Mouse (Mus musculus) erythroid progenitor cell, adult 5-6 weeks (primary cell): ENCODE results near the gene Zfp629. TPM values are rescaled to one million over a fixed set of nuclear protein-coding genes. Genes with fewer than 3 reads are reported as not detected.
"Not testable (repeated sequence)": the region's sequence is repeated elsewhere in the genome, so short reads cannot be mapped to it uniquely, and the experiment has no call there.

Experiments
- ATAC-seq: replicated peaks from 2 replicates; pipeline ENCODE4 v1.8.0; 2016; ENCODE audit warnings: moderate number of reproducible peaks, mild to moderate bottlenecking, moderate TSS enrichment, inconsistent platforms; ENCODE audit not compliant: poor library complexity, low FRiP score, severe bottlenecking
- total RNA-seq, 2 experiments: library from RNA; stranded (forward) in 1 of 2; stranded (reverse) in 1 of 2; fragments of 150-400 nt in 1 of 2; fragments of 186-747, 209-891 nt in 1 of 2; gene quantifications; 2 replicates each; pipeline versions ENCODE4 v1.2.3 to v1.2.4; 2015 to 2017; ENCODE audit warnings: low replicate concordance in 2 of 2

Zfp629 gene
- total RNA-seq (2015; ENCODE audit: low replicate concordance) (2.2 and 5.4 TPM in 2 replicates), total RNA-seq (2017; ENCODE audit: low replicate concordance) (0.38 and 1.3 TPM in 2 replicates)

DNA sequence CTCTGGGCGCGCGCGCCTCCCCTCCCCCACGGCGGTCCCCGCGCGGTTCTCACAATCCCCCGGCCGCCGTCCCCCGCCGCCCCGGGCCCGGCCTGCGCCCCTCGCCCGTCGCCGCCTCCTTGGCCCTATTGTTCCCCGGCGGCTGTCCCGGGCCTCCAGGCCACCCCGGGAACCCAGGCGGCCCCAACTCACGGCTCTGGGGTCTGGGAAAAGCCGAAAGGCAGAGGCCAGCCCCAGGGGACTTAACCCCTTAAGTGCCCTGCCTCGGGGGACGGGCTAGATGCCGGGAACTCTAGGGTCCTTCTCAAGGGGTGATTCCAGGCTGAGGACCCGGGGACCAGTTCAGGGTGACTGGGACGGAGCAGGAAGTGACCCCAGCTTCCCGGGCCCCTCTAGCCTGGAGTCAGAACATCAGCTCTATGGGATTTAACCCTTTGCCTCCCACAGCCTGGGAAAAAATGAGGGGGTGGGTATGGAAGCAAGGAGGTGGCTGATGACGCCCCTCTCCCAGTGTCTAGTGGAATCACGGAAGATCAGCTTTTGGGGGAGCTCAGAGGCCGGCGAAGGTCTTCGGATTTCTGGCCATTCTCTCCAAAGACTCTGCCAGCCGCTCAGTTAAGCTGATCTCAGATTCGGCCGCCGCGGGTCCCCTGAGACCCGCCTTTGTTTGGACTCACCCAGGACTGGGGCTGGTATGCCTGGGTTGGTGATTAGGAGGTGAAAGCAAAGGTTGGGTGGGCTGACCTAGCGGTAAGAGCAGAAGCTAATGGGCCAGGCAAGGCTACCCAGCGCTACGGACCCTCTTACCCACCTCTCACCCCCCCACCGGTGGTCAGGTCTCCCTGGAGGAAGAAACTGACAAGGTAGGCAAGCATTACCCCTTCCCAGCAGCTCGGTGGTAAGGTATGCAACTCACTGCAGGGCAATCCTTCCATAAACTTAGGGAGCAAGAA lies at the start of gene Zfp629:
Gene Zfp629, minus strand, starts transcription at position 907 of the 953 bp plus-strand sequence.
- no peak for ATAC-seq

DNA sequence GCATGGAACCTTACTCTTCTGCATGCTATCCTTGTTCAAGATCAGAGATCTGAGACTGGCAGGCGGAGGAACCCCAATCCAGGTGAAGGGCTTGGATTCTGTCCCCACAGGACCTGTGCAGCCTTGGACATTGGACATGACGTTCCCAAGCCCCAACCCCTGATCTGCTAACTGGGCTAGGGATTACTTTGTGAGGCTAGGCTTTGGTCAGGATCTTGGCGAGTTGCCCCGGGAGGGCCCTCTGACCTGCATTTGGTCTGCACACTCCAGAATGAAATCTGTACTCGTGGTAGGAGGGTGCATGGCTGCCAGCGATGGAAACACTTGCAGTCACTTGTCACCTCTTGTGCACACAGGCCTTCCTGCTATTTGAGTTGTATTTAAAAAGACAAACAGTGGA lies 47.3 kb upstream of the Zfp629 start:
- no peak for ATAC-seq

DNA sequence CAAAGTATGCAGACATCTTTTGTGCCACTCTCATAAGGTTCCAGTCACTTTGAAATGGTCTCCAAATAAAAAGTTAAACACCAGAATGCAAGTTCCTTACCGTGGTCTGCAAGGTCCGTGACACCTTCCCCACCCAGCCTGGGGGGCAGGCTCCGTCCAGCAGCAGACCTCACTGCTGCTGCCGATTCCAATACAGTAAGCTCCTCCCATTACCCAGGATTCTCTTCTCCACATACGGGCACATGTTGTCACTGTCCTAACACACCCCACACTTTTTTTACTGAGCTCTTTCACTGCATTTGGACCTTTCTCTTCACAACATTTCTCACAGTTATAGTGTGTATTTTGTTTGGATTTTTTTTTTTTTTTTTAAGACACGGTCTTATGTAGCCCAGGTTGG lies 46.2 kb upstream of the Zfp629 start:
- ATAC-seq = no peak

DNA sequence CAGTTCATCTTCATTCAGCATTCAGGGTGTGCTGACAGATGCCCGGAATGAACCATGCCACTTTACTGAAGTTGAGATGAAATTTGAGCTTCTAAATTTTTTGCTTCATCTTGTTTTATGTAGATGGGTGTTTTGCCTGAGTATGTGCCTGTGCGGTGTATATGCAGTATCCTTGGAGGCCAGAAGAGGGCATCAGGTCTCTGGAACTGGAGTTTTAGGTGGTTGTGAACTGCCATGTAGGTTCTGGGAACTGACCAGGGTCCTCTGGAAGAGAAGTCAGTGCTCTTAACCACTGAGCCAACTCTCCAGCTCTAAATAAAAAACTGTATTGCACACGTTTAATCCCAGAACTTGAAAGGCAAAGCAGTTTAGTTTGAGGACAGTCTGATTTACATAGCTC lies 45.3 kb upstream of the Zfp629 start:
- no peak for ATAC-seq

DNA sequence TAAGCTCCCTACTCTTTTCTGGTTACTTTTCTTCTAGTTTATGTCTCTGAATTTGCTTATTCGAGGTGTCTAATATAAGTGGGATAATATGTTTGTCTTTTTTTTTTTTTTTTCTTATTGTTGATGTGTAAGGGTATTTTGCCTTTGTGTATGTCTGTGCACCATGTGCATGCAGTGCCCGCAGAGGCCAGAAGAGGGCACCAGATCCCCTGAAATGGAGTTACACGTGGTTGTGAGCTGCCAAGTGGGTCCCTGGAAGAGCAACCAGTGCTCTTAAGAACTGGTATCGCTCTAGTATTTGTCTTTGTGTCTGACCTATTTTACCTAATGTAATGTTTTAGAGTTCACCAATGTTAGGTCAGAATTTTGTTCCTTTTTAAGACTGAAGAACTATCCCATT lies 41.3 kb upstream of the Zfp629 start:
- peak; percentile 60; the same call in 1 of the 2 replicates for ATAC-seq

DNA sequence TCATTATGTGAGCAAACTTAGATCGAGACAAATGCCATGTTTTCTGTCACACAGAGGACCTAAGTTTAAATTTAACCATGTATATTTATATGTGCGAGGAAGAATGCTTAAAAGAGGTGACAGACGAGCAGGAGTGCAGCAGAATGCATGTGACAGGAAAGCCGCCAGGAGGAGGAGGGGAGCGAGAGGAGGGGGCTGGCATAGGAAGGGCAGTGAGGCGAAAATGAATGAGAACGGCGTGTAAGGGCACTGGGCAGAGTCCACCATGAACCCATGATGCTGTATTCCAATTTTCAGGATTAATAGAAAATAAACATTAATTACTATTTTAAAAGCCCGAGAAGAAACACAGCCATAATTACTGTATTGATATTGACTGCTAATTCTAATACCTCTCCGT lies 38.7 kb upstream of the Zfp629 start:
- no peak for ATAC-seq

DNA sequence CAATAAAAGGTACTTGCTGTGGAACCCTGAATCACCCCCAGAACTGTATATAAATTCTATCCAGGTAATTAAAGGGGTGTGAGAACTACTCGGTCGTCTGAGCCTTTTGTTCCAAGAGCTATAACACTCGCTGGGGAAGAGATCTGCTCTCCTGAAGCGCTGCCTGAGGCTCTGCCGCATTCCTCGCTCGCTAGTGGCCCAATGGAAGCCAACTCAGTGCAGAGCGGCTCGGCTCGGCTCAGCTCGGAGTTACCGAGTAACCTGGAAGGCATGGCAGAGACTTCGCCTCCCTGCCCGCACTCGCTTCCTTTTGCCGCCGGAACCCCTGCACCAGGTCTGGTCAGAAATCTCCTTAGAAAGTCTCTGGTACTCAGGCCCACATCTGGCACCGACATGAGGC lies 36.5 kb upstream of the Zfp629 start:
- no peak for ATAC-seq

DNA sequence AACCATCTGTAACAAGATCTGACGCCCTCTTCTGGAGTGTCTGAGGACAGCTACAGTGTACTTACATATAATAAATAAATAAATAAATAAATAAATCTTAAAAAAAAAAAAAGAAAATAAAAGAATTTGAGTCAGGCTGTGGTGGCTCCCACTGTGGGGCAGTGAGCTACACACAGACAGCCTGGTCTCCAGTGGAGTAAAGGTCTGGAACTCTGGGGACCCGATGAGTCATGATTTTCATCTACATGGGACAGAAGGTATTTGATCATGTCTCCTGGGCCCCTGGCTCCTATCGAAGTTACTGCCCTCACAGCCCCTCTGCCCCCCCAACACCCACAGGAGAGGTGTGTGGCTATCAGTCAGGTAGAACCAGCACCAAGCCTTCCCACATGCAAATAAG lies 36.0 kb upstream of the Zfp629 start:
- no peak for ATAC-seq

DNA sequence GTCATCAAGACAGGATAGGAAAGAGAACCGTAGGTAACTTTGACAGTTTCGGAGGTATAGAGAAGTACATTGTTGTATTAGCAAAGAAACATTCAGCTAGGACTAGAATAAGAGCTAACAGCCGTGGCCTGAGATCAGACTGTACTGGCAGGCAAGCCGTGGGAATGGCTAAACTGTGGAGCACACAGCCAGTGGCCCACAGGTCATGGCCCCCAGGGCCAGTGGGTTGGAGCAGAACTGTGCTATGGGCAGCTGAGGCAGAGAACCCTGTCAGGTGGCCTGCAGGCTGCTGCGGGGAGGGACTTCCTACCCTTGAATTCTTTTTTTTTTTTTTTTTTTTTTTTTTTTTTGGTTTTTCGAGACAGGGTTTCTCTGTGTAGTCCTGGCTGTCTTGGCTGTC lies 33.6 kb upstream of the Zfp629 start:
- ATAC-seq = no peak

DNA sequence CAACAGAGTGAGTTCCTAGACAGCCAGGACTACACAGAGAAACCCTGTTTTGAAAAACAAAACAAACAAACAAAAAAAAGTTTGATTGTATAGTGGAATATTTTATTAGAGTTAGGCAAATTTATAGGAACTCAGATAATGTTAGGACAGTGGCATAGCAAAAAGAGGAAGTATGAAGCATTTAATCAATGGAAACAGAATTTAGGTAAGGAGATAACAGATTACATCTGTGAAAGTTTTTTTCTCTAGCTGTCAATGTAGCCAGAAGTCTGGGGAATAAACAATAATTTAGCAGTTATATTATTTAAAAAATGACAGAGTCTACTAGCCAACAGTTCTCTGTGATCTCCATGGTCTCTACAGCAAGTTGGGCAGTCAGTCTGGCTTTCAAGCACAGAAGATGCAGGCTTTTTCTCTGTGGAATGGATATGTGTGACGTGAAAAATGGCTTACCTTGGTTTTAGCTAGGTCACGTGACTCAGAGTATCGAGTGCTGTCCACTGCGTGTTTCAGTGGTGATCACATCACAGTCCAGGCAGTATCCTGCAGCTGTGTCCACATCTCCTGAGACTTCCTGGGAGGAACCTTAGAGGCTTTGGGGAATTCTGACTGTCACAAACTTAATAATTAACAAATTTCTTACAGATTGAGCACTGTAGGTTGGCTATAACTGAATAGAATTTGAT lies 33.1 kb upstream of the Zfp629 start:
- no peak for ATAC-seq

DNA sequence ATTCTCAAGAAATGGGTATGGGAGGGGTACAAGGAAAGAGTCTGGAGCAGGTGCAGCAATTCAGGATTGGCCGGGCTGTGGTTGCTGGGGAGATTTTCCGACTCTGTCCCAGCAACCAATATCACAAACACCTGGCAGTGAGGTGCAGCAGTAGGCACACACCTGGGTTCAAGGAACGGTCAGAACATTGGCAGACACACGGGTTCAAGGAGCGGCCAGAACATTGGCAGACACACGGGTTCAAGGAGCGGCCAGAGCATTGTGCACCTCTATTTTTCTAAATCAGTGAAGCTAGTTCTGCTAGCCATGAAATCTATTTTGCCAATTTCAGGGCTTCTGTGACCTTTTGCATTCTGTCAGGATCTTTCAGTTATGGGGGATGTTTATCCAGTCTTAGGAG lies 32.0 kb upstream of the Zfp629 start:
- not testable (repeated sequence) for ATAC-seq

DNA sequence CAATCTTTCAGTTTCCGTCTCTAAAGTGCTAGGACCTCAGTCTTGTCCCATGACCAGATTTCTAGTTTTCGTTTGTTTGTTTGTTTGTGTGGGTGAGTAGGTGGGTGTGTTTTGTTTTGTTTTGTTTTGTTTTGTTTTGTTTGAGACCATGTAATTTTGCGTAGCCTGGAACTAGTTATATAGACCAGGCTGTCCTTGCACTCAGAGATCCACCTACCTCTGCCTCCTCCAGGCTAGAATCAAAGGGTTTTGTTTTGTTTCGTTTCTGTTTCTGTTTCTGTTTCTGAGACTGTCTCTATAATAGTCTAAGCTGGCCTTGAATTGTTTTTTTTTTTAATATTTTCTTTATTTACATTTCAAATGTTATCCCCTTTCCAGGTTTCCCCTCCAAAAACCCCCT lies 30.8 kb upstream of the Zfp629 start:
- no peak for ATAC-seq

DNA sequence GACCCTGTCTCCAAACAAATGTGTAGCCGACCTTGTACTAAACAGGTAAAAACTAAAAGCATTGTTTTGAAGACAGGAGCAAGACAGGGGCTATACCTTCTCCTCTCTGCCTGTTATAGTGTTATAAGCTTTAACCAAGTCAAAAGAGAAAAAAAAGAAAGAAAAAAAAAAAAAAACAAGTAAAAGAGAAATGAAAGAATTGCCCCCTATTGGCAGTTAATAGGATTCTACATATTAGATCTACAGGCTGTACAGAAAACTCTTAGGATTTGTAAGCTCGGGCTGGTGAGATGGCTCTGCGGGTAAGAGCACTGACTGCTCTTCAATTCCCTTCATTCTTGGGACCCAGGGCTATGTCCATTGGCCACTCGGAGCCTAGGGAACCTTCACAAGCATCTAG lies 26.7 kb upstream of the Zfp629 start:
- no peak for ATAC-seq

DNA sequence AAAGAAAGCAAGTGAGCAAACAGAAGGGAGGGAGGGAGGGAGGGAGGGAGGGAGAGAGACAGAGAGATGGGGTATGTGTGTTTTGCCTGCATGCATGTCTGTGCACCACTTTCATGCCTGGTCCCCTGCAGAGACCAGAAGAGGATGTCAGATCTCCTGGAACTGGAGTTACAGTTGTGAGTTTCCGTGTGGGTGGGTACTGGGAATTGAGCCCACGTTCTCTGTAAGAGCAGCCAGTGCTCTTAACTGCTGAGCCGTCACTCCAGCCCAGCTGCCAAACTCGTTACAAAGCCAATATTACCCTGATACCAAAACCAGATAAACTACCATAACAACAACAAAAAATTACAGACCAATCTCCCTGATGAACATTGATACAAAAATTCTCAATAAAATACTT lies 25.7 kb upstream of the Zfp629 start:
- no peak for ATAC-seq

DNA sequence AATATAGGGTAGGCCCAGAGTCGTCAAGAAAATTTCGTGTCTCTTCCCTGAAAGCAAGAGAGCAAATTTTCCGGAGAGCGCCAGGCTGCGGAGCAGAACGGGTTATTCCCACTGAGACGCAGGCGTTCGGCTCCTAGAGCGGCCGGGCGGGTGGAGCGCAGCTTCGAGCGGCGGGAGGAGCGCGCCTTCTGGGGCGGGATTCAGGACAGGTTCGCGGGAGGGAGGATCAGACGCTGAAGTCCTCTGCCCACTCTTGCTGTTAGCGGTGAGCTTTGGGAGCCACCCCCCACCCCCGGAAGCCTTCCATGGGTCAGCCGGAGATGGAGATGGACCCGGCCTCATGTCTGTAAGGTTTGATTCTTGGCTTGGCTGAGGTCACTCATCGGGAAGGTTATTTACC lies 21.4 kb upstream of the Zfp629 start:
- no peak; the same call in 1 of the 2 replicates for ATAC-seq

DNA sequence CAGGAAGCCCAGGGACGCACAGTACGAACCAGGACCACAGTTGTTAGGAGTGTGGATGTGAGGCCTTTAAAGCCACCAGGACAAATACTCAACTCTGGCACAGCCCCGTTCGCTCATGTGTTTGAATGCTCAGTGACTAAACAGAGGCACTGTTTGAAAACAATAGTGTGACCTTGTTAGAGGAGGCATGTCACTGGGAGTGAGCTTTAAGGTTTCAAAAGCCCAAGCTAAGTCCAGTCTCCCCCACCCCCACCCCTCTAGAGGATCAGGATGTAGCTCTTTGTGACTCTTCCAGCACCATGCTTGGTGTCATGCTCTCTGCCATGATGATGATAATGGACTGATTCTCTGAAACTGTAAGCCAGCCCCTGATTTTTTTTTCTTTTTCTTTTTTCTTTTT lies 15.8 kb upstream of the Zfp629 start:
- ATAC-seq = no peak

DNA sequence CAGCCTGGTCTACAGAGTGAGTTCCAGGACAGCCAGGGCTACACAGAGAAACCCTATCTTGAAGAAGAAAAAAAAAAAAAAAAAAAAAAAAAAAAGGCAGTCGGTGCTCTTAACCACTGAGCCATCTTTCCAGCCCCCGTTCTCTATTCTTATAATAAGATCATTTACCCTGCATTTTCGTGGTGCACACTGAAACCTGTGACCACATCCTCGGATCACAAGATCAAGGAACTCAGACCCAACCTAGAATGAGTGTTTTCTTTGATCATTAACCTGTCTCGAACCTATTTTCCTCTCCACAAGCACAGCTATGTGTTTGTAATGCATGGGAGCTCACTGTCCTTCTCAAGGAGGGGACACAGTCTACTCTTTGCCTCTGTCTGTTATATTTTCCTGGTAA lies 13.0 kb upstream of the Zfp629 start:
- ATAC-seq = no peak

DNA sequence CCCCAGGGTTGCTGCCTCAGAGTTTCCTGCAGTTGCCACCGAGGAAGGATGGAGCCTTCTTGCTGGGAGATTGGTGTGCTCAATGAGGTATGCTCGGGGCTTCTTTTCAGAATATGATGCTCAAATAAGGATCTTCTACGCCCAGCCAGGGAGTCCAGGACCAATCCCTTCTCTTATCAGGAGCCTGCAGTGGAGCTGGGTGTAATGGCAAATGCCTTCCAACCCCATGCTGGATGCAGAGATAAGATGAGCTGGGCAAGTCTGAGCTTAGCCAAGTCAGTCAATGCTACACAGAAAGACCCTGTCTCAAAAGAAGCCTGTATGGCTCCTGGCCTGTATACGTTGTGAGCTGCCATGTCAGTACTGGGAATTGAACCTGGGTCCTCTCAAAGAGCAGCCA lies 10.9 kb upstream of the Zfp629 start:
- ATAC-seq = peak; percentile 100

DNA sequence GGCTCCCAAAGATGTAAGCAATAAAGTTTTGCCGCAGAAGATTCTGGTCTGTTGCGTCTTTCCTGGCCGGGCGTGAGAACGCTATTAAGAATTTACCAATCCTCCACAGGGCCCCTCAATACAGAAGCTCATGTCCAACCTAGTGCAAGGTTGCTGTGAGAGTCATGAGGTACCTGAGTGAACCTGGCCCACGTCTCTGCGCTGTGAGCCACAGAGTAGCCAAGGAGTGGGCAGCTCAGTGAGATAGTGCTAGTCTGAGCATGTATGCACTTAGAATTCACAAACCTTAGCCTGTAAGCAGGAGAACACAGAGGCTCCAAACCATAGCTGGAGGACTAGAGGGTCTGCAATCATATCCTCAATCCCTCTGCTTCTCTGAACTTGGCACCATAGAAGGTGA lies 10.4 kb upstream of the Zfp629 start:
- peak; percentile 56 for ATAC-seq

DNA sequence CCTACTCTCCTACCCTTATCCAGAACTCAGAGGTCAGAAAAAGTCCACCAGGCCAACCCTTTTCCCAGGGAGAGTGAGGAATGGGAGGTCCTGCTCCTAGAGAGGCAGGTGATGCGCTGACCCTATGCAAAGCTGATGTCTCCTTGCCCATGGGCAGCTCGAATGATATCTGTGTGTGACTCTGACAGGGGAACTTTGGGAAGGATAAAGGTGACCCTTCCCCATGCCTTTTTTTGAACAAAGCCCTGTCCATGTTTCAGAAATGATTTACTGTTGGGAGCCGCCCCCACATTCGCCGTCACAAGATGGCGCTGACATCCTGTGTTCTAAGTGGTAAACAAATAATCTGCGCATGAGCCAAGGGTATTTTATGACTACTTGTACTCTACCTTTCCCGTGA lies 2.8 kb upstream of the Zfp629 start:
- not testable (repeated sequence) for ATAC-seq

DNA sequence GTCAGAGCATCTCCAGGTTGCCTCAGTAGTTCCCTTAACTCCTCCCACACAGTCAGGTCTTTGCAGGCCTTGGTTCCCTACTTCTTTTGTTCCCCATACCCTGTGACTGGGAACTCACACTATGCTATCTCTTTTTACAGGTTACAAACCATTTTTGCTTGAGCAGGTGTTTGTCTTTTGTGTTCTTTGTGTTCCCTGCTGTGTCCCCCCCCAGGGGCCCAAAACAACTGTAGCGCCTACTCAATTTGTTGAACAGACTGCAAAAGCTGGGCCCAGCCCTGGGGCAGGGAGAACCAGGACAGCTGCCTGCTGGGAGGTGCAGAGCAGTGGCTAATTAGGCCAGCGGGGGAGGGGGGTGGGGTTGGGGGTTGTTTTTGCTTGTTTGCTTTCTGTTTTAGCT lies 2.4 kb upstream of the Zfp629 start:
- no peak for ATAC-seq
